Mouse (Mus musculus) skeletal muscle tissue, postnatal 0 days (tissue): ENCODE measurements around the gene Mbl2. TPM values are rescaled to one million over a fixed set of nuclear protein-coding genes. Genes with fewer than 3 reads are reported as not detected.

Experiments used
- microRNA-seq, 2 experiments: library from miRNA; unstranded; fragments of <30 nt; microRNA quantifications; one replicate each; pipeline ENCODE4; 2016
- polyA plus RNA-seq: library from polyadenylated mRNA; unstranded; fragments of >200 nt; fragmentation: Nextera tagmentation; extraction: Ambion mirVana; gene quantifications from 2 replicates; pipeline ENCODE4 v1.2.1, GENCODE M21; 2015

Gene Mbl2
- polyA plus RNA-seq, result not detected in 2 replicates

DNA sequence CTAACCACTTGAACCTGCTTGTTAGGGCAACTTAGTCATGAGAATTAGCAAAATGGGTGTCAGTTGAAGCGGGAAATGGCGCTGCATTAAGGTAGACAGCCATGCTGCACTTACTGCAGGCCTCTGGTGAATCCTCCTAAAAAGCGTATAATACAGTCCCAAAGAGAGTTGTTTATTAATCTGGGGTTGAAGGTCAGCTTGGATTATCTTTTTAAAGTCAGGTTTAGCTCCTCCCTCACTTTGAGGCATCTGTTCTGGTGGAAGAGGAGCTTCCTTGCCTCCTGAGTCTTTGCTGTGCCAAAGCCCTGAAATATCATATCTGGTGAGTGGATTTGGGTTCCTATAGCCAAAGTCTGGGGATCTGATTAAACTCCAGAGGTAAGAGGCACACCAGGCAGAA is at the start of gene Mbl2:
Gene Mbl2 (plus strand): TSS at position 252 of the 400 bp plus-strand sequence.

Small RNA genes lying within 50 kb of the gene (microRNA-seq; reads per million reads assigned to microRNA genes)
- 0 reads per million in 2 experiments for gene Gm24108

Other genes starting within 250 kb of the Mbl2 start
- gene Trpd52l3, start 229.2 kb upstream of the Mbl2 start, polyA plus RNA-seq, result not detected in 2 replicates
- gene Uhrf2, start 202.4 kb upstream of the Mbl2 start, polyA plus RNA-seq, result 17.0 and 22.8 TPM in 2 replicates
- gene Gldc, start 57.5 kb upstream of the Mbl2 start, polyA plus RNA-seq, result 0.26 and 0.33 TPM in 2 replicates